Mouse (Mus musculus): ENCODE measurements around the gene Tusc2.

Tusc2 gene

DNA sequence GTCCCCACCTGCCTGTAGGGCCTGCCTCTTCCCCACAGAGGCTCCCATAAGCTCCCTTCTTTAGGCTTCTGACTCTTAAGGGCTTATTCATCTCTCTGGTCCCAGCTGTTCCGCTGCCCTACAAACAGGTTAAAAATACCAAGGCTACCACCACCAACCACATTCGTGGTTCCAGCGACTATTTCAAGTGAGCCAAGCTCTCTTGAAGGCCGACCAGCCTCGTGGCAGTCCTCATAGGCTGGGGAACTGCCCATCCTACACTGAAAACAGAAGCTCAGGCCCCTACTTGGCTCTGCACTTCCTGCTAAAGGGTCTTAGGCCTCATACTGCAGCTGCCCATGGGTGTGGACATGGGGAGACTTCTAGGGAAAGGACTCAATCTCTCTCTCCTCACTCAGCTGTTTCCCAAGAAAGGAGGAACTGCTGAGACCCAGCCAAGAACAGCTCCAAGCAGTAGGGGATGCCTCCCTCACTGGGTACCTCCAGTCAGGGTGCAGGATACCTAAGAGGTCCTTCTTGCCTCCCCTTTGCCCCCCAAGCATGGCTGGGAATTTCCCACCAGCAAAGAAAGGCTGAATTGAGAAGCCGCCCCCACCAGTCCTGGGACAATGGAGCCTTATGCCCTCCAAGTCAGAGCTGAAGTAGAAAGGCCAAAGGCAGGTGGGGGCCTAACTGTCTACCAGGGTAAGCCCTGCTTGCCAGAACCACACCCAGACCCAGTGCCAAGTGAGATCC, 48.6 kb downstream of the Tusc2 start:
- no peak for DNase-seq (ENCODE audit: low spot score)

DNA sequence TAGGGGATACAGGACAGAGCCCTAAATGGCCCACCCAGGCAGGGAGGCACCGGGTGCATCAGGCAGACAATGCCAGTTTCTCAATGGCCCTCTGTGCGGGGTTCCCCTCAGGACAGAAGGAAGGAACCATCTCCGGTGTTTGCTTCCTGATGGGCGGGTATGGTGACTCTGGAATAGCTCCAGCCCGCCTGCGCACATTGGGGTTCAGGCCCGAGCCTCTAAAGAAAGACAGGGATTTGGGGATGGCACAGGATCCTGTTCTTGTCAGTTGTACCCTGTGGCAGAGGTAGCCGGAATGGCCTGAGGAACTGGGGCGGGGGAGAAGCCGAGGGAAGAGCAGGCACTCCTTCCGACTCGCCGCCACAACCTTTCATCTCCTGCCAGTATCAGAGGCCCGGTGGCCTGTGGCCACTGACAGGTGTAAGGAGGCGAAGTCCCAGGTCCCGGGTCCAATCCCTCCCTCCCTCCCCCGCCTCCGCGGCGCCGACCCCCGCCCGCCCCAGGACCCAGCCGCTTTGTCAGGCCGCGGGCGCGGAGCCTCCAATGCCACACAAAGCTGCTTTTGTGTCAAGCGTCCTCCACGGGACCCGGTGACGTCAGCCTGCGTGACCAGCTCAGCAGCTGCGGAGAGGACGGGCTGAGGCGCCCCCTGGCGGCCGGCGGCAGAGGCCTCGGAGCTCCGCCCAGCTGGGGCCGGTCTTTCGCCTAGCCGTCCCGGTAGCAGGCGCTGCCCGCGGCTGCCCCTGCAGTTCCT, 49.3 kb downstream of the Tusc2 start:
- DNase-seq (ENCODE audit: low spot score), result peak; percentile 97

DNA sequence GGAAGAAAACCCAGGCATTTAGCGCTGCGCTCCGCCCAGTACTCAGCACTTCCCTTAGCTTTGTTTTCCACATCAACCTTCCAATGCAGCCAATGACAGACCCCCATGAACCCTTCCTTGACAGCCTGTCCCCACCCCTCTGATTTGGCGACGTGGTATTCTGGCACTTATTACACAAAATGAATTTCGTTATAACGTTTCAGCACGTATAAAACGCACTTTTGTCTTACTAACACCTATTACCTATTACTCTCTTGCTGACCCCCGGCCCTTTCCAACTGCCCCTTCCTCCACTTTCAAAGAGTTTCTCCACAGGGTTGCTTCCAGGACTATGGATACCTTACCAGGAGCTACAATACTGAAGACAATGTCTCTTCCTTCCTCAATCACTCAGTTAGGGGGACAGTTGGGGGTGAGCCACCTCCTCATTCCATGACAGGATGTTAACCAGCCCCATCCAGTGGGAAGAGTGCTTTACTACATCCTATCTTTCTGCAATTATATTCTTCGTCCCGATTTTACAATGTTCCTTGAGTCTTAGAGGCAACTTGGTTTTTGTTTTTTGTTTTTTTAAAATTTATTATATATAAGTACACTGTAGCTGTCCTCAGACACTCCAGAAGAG, 50.0 kb downstream of the Tusc2 start:
- peak; percentile 68 for DNase-seq (ENCODE audit: low spot score)

DNA sequence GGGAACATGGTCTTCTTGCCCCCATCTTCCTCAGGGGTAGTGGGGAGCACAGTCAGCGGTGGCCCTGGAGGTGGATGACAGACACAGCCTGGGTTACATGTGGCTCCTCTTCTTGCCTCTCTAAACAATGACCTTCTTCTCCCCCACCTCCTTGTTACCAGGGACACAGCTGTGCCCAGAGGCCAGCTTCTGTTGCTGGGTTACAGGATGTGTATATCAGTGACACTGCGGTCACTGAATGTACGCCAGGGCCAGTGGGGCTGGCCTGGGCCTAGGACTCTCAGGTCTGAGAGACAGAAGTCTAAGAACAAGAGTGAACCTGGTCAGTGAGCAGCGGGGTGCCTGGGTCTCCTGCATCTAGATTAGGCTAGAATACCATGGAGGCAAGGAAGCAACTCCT, 52.0 kb downstream of the Tusc2 start:
- no peak for DNase-seq (ENCODE audit: low spot score)
